Mouse (Mus musculus) liver, postnatal 0 days (tissue): Measurements from ENCODE around the gene Nacc1.

ENCODE experiments used
- CTCF ChIP-seq: sonication (generic); IDR thresholded peaks from 2 replicates; pipeline ENCODE4 v1.5.1; 2016; ENCODE audit warnings: antibody characterized with exemption, low read depth
- EP300 ChIP-seq: IDR thresholded peaks from 2 replicates; pipeline ENCODE4 v1.6.1; 2016; ENCODE audit warnings: antibody characterized with exemption, low read depth, mild to moderate bottlenecking

DNA sequence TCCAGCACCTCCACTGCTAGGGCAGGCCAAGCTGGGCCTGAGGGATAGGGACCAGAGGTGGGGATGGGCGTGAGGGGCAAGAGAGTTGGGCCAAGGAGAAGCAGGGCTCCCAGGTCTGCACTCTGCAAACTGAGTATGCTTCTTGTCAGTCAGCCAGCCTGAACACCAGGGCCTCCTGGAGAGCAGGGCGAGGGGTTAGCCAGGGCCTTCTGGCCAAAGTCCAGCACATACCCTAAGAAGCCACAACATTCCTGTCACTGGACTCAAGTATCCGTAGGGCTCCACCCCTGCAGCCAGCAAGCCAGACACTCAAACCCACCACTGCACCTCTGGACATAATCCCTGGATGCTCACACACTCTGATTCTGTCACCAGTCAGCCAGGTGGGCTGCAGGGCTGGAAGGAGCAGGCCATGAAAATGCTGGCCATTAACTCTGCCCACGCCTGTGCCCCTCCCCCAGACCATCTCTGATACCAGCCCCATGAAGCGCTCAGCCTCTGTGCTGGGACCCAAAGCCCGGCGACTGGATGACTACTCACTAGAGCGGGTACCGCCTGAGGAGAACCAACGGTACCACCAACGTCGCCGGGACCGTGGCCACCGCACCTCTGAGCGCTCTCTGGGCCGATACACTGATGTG is 51.5 kb downstream of the Nacc1 start:
- no peak for TF ChIP-seq CTCF
- no peak for TF ChIP-seq EP300
